Mouse (Mus musculus): ENCODE measurements around the gene Mb. TPM values are rescaled to one million over a fixed set of nuclear protein-coding genes. Genes with fewer than 3 reads are reported as not detected.

Mb gene
- total and polyA plus RNA-seq, 3 experiments = not detected

DNA sequence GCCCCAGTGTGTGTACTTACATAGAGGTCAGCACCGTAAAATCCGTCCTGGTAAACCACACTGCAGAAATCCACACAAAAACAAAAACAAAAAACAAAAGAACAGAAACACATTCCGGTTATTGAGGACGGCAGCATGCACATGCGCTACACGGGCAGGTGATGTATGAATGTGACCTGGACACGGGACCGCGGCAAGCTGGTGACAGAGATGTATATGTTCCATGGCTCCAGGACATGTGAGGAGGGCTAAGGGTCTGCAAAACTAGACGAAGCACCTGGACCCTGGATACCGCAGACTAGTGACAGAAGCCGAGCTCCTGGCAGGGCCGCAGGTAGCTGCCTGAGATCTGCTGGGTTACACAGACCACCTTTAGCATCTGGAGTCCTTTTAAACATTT is 44.0 kb upstream of the Mb start:
- H3K36me3 ChIP-seq (ENCODE audit: control insufficient read depth in 1 of 2, insufficient read depth in 2 of 2, low read length in 2 of 2) = no peaks in the 10 kb centered on the region
- H3K79me2 ChIP-seq (ENCODE audit: control insufficient read depth, insufficient read depth, low read length, poor library complexity) = no peaks in the 10 kb centered on the region
- no peak overlapping the region for H3K27ac ChIP-seq (ENCODE audit: control insufficient read depth, low read depth, low read length)
- TF ChIP-seq RAD21 (IDR thresholded peaks at IDR 0.05; ENCODE audit: low read depth, low read length) = no peak
- TF ChIP-seq ETS1 (IDR thresholded peaks at IDR 0.05; ENCODE audit: low read depth, low read length) = no peak
- TF ChIP-seq MAFK (IDR thresholded peaks at IDR 0.05; ENCODE audit: borderline replicate concordance, low read depth, low read length) = no peak
- TF ChIP-seq NRF1 (IDR thresholded peaks at IDR 0.05; ENCODE audit: insufficient read depth, low read depth, low read length, poor library complexity, severe bottlenecking) = no peak
- TF ChIP-seq POLR2A (IDR thresholded peaks at IDR 0.05; ENCODE audit: control insufficient read depth in 1 of 2, insufficient read depth in 1 of 2, low read depth in 1 of 2, low read length in 2 of 2, poor library complexity in 1 of 2) = no peak
- TF ChIP-seq TBP (IDR thresholded peaks at IDR 0.05; ENCODE audit: low read depth, low read length) = no peak
- no peak for TF ChIP-seq USF1 (IDR thresholded peaks at IDR 0.05; ENCODE audit: low read depth, low read length)
- TF ChIP-seq TAL1 (IDR thresholded peaks at IDR 0.05; ENCODE audit: low read length) = no peak
- TF ChIP-seq SIN3A (IDR thresholded peaks at IDR 0.05; ENCODE audit: low read length) = no peak
- TF ChIP-seq EP300 (IDR thresholded peaks at IDR 0.05; ENCODE audit: low read depth in 1 of 2, low read length in 2 of 2) = no peak
- no peak for TF ChIP-seq MAX (IDR thresholded peaks at IDR 0.05; ENCODE audit: low read length)
- no peak for TF ChIP-seq CHD2 (IDR thresholded peaks at IDR 0.05; ENCODE audit: low read length)
- no peak for TF ChIP-seq CTCF (IDR thresholded peaks at IDR 0.05 in 2 of 3, conservative IDR thresholded peaks at IDR 0.05 in 1 of 3; ENCODE audit: control insufficient read depth in 1 of 3, insufficient read depth in 1 of 3, low read depth in 2 of 3, low read length in 3 of 3, poor library complexity in 1 of 3, severe bottlenecking in 1 of 3)
- no peak for TF ChIP-seq SMC3 (IDR thresholded peaks at IDR 0.05; ENCODE audit: low read depth, low read length)
- no peak for TF ChIP-seq ZMIZ1 (IDR thresholded peaks at IDR 0.05; ENCODE audit: low read depth, low read length)
- TF ChIP-seq CHD1 (IDR thresholded peaks at IDR 0.05; ENCODE audit: low read depth, low read length) = no peak
- no peak overlapping the region for H3K4me3 ChIP-seq (ENCODE audit: control insufficient read depth in 1 of 2, insufficient read depth in 1 of 2, low read depth in 2 of 2, low read length in 2 of 2)
- no peaks in the 10 kb centered on the region for H3K4me1 ChIP-seq (ENCODE audit: control insufficient read depth in 1 of 2, insufficient read depth in 2 of 2, low read length in 2 of 2)
- H3K9ac ChIP-seq (ENCODE audit: control insufficient read depth, low read depth, low read length, poor library complexity, severe bottlenecking) = no peak overlapping the region
- DNase-seq (ENCODE audit: low read depth, low spot score) = no peak
- H3K9me3 ChIP-seq (replicated peaks; ENCODE audit: insufficient read depth, low read length) = no peaks in the 10 kb centered on the region
- no peaks in the 10 kb centered on the region for H3K27me3 ChIP-seq (ENCODE audit: control insufficient read depth in 1 of 2, insufficient read depth in 2 of 2, low read length in 2 of 2)

DNA sequence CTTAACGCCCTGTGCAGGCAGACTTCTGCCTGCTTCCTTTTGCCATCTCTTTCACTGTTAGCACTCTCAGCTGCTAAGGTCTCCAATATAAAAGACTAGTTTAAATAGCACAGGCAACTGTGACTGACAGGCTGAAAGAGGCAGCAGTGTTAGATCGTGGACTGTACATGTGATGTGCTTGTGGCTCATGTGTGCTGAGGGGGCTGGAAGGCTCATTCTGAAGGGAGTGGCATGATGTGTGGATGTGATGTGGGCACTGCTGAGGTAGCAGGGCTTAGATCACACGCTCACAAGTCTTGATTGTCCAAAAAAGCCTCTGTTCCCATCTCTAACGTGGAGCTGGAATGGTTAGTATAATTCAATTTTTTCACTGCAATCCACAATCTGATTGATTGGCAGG is 40.9 kb upstream of the Mb start:
- H3K27ac ChIP-seq (ENCODE audit: control insufficient read depth, low read depth, low read length) = no peak overlapping the region
- no peaks in the 10 kb centered on the region for H3K36me3 ChIP-seq (ENCODE audit: control insufficient read depth in 1 of 2, insufficient read depth in 2 of 2, low read length in 2 of 2)
- no peaks in the 10 kb centered on the region for H3K4me1 ChIP-seq (ENCODE audit: control insufficient read depth in 1 of 2, insufficient read depth in 2 of 2, low read length in 2 of 2)
- H3K4me3 ChIP-seq (ENCODE audit: control insufficient read depth in 1 of 2, insufficient read depth in 1 of 2, low read depth in 2 of 2, low read length in 2 of 2) = no peak overlapping the region
- H3K27me3 ChIP-seq (ENCODE audit: control insufficient read depth in 1 of 2, insufficient read depth in 2 of 2, low read length in 2 of 2) = no peaks in the 10 kb centered on the region
- no peak for DNase-seq (ENCODE audit: low read depth, low spot score)
- H3K79me2 ChIP-seq (ENCODE audit: control insufficient read depth, insufficient read depth, low read length, poor library complexity) = no peaks in the 10 kb centered on the region
- no peaks in the 10 kb centered on the region for H3K9me3 ChIP-seq (replicated peaks; ENCODE audit: insufficient read depth, low read length)
- no peak overlapping the region for H3K9ac ChIP-seq (ENCODE audit: control insufficient read depth, low read depth, low read length, poor library complexity, severe bottlenecking)
- TF ChIP-seq MAX (IDR thresholded peaks at IDR 0.05; ENCODE audit: low read length) (no peak), MAFK (IDR thresholded peaks at IDR 0.05; ENCODE audit: borderline replicate concordance, low read depth, low read length) (no peak), UBTF (IDR thresholded peaks at IDR 0.05; ENCODE audit: borderline replicate concordance, insufficient read depth, low read depth, low read length) (no peak), MYC (IDR thresholded peaks at IDR 0.05; ENCODE audit: low read depth, low read length) (no peak), ZC3H11A (IDR thresholded peaks at IDR 0.05; ENCODE audit: low read depth, low read length) (no peak)
